Mouse (Mus musculus) embryo, embryonic 11 days (tissue): ENCODE data around the gene LTO1.

Experiments used
- DNase-seq: peaks from one replicate; pipeline ENCODE4 v3.0.0-alpha.2; 2015

Gene LTO1

DNA sequence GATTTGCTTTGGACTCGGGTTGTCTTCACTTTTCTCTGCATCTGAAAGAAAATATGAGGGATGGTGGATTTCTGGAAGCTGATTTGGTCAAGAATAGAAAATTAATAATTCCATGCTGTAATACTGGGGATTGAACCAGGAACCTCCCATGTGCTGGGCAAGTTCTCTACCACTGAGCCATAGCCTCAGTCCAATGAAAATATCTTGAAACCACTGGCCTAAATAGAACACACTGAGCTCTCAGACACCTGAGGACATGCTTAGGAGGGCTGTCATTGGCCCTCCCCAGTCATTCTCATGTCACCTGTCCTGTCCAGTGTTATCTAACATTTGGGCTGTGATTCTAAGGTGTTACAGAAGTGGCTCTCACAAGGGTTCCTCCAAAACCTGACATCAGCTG is 3.8 kb upstream of the LTO1 start:
- no peak for DNase-seq

DNA sequence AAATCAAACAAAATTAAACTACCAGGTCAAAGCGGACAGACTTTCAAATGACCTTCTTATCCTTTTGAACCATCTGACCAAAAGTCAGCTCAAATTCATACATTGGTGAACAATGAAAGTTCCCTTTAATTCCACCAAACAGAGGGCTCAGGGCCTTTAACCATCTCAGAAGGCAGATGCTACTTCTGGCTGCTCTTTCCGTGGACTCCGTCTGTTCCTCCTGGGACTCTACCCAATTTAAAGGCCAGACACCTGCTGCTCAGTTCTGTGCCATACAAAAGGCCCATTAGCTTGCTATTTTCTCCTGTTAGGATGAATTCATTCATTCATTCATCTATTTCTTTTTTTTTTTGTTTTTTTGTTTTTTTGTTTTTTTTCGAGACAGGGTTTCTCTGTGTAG is 2.0 kb upstream of the LTO1 start:
- DNase-seq, result no peak

DNA sequence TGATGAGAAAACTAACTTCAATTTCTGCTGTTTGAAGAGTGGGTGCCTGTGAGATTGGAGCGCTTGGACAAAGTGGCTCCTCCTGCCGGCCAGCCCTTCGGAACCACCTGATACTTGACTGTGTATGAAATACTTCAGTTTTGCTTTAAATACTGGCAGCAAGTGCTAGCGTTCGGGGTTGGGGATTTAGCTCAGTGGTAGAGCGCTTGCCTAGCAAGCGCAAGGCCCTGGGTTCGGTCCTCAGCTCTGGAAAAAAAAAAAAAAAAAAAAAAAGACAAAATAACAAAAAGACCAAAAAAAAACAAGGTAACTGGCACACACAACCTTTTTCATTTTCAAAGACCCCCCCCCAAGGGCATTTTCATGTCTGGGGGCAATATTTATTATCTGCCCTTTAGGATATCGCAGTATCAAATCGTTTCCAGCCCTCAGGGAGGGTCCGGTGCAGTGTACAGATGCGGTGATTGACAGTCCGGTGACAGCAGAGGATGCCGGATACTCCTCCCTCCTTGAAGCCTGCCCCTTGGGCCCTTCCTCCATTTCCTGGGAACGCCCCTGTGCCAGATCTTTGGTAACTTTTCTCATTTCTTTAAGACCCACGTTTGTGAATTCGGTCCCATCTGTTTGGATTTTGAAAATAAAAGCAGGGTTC is 478 bp upstream of the LTO1 start:
- peak; percentile 86 for DNase-seq

DNA sequence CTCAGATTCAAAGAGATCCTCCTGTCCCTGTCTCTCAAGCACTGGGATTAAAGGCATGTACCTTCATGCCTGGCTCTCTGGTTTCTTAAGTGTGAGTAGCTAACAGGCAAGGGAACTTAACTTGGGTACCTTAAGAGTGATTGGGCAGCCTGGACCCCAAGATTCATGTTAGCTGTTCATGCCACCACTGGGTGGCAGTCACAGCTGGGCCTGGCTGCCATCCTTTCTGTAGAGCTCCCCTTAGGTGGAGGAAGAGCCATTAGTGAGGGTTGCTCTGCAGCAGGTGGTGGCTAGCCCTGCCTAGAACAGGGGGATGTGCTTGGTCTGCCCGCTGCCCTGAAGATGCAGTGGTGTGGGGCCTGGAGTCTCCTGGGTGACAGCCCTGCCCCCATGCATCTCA is 3.9 kb downstream of the LTO1 start:
- DNase-seq, result no peak

DNA sequence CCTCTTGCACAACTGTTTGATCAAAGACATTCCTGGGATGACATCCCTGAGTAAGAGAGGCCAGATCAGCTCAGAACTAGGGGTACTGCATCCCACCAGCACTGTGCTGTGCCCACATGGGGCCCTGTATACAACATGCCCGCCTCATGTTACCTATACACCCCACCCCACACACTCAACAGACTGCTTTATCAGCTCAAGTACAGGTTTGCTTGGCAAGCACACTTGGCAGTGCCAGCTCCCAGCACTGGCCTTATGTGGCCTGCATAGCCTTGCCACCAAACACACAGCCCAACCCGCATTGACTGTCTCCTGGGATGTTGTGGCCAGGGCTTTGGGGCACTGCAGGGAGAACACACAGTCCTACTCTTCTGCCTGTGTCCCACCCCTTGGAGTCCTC is 12.7 kb downstream of the LTO1 start:
- no peak for DNase-seq

DNA sequence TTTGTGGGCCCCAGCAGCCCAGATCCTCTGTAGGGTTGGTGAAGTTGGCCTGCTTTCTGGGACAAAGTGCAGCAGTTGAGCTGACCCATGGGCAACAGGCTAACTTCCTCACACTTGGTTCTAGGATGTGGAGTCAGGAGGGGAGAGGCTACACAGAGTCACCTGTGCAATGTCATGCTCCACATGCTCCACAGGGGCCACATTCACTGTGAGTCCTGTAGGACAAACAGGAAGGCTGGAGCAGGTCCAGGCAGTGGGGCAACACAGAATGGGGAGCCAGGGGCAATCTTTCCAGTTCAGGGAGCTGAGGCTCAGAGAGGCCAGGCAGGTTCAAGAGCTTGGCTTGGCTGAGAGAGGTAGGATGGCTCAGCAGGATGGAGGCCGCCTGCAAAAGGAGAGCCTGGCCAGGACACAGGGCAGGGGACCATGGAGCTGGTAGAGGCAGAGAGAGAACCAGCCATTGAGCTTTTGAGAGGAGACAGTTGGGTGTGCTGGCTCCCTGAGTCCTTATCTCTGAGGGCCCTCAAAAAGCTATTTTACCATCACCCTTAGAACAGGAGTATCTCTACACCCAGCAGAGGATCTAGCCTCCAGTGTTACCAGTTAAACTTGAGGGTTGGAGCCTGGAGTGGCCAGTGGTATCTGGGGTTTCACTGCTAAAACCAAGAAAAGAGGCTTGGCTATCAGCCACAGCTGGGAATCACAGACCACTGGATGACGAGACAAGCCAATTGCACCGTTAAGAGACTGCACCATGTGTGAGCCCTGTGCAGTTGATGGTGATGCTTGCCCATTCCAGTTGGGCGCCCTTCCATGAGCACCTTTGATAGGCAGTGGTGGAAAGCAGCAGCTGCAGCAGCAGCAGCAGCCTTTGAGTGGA is 13.3 kb downstream of the LTO1 start:
- DNase-seq, result no peak

DNA sequence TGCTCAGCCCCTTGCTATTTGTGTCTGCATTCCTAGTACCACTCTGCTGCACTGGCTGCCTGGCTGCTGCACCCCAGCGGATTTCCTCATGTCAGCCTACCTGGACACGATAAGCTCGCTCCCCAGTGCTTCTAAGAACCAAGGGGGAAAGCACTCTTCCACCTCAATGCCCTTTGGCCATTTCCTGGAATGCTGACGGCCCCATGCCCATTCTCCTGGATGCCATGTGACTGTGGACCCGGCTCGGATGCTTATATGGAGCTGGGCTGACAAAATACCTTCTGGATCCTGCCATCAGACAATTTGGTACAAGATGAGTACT is 13.9 kb downstream of the LTO1 start:
- DNase-seq, result no peak

DNA sequence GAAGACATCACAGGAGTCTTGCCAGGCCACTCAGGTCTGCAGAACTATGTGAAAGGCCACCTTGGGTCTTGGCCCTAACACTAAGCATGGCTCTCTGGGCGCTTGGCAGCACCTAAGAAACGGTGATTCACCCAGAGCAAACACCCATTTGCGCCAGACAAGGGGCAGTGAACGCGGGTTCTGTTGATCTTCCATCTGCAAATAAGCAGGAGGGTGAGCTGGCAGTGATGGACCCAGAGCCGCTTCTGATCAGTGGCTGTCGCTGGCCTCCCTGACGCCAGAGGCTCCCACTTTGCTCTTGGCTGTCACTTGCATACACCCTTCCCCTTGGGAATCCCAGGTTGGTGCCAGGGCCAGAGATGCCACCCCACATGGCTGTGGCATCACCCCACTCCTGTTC is 14.6 kb downstream of the LTO1 start:
- DNase-seq, result no peak

DNA sequence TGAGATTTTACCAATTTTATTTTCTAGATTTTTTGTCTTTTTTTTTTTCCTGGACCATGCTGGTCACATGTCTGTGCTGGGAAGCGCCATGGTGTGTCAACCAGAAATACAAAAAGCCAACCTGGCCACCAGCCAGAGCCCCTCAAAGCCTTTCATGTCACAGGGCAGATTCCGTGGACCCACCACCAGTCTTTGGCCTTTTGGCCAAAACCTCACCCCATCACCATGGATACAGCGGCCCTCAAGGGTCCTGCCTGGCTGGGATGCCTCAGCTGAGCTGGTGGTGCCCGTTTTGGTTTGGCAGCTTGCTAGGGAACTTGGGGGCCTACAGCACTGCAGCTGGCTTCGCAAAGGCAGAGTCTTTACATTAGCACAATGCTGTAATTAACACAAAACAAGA is 15.0 kb downstream of the LTO1 start:
- no peak for DNase-seq

DNA sequence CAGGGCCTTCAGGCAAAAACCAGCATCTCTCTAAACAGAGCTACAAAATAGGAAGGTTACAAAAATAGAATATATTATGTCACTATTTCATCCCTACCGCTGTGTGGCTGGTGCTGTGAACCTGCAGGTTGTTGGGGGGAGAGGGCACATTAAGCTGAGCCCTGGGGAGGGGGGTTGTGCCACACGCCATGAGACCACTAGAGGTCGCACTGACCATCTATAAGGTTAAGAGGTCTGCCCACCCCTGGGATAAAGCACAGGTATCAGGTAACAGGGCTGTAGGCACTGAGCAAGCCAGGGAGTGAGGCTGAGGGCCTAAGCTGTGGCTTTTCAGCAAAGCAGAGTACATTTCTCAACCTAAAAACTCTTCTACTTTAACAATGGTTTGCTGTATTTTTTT is 16.9 kb downstream of the LTO1 start:
- peak; percentile 80 for DNase-seq

DNA sequence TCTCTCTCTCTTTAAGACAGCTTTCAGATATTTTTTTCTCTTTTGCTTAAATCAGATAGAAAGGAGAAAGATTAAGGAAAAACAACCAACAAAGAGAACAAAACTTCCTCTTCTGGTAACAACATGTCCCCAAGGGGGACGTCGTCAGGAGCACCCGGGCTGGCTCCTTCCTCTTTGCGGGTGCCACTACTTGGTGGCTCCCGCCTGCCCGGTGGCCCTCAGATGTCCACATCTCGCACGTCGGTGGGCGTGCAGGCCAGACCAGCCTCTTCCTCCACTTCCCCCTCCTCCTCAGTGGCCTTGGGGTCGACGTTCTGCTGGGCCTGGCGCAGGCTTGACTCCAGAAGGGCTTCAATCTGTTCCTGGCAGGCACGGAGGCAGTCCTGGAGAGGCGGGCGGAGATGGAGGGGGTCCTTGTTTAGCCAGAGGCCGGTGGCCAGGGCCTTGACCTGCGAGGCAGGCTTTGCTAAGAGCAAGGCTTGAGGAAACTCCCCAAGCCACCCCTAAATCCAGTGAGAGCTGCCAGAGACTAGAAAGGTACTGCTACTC is 17.6 kb downstream of the LTO1 start:
- no peak for DNase-seq

DNA sequence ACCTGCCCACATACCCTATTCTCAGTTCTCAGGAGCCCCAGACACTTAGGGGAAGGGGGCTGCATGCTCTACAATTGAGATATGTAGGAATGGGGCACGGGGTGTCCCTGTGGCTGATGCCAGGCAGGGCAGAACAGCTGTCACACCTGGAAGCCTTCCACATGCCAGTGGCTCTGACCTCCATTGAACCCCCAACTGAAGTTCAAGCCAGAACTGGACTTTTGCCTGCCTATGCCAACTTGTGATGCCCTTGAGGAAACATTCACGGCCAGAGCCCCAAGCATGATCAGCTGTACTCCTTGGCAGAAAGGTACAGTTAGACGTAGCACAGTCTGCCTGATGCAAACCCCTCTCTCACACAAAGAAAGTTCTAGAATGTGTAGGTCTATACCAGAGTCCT is 18.4 kb downstream of the LTO1 start:
- DNase-seq, result no peak

DNA sequence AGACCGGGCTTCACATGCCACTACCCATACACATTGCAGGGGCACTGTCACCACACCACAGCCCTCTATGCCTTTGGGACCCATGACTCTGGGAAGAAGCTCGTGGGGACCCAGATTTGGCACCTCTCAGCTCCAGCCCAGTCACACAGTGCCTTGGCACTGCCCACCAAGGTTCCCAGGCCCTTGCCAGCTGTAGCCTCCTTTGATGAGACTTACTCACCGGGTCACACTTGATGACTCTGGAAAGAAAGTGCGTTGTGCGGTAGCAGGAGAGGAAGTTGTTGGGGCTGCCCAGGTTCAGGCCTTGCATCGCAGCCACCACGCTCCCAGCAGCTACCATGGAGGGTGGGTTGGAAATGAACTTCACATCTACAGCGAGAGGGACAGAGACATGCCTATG is 18.9 kb downstream of the LTO1 start:
- no peak for DNase-seq

DNA sequence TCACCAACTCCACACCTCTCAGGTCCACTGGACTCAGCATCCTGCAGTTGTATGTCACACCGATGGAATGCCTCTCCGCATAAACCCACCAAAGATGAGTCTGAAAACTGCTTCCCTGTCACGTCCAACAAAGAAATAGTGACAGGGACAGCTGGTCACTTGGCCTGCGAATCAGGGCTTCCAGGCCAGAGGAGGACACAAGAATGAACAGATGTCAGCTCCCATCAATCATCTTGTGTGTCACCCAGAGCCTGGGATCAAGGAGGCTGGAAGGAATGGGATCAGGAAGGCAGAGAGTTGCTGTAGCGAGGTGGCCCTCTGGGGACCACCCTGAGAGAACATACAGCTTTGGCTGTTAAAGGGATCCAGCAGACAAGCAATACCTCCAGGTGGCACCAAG is 20.0 kb downstream of the LTO1 start:
- DNase-seq, result peak; percentile 25

DNA sequence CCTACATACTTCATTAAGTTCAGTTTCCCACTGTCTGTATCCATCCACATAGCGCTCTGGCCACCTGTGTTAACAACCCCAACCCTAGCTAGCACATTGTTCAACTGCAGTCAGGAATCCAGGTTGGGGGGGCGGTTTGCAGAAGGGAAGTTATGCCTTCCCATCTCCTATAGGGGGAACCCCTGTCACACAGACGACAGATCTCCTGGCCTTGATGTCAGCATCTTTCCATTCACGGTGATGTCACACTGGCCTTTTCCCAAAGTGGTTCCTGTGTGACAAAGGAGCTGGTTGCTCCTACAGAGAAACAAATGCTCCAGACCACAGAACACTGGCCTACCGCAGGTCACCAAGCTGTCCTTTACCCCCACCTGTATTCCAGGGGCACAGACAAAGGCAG is 20.7 kb downstream of the LTO1 start:
- peak; percentile 56 for DNase-seq

DNA sequence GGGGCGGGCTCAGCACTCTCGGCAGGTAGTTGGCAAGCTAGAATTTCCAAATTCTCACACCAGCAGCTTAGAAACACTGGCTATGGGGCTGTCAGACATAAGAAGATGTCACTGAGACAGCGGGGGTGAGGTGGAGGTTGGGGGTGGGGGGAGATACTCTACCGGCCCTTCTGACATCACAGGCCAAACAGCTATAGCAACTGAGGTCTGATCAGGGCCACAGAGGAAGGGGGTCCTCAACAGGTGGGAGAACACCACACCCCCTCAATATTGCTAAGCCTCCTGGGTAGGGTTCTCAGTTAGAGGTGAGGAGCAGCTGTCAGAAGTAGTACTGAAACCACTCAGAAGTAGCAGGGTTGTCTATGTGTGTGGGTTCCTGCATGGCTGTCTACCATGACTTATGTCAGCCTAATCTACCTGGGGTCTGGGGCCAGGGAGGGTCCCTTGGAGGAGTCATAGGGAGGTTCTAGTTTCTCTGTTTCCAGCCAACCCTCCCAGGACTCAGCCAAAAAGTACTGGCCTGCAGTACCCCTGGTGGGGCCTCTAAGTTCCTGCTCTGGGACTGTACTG is 21.5 kb downstream of the LTO1 start:
- no peak for DNase-seq

DNA sequence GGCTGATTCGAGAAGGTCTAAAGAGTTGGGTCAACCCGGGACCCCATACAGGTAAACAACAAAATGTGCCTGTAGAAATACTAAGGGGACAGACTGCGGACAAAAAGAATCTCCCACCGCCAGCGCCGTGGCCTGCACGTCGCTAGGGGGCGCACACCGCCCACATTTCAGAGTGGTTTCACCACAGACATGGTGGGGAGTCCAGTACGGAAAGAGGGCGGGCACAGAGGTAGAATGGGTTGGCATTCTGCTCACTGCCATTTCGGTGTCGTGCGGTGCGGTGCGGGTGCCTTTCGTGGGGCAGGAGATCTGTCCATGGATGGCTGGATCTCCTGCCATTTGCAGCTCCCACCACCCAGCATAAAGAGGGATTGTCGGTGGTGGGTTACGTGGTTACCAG is 22.6 kb downstream of the LTO1 start:
- DNase-seq, result peak; percentile 93

DNA sequence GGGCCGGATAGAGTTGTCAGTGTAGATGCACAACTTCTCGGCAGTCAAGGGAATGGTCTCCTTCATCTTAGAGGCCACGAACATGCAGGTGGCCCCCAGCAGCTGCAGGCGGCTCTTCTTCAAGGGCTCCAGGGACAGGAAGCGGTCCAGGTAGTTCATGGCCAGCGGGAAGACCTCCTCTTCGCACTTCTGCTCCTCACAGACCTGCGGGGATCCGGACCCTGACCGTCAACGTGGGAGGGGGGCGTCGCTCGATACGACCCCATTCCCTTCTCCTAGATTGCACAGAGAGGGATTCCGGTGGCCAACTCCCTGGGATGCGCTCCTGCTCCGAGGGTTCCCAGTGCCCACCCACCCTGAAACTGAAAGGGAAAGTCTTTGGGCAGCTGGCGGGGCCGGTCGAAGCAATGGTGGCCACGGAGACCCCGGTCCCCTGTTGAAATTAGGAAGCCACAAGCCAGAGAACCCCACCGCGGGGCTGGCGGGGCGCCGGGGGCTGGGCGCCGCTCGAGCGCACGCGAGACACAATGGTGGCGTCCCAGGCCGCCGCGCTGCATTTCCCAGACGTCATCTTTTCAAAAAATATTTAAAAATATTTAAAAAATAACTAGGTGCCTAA is 23.1 kb downstream of the LTO1 start:
- peak; percentile 46 for DNase-seq

DNA sequence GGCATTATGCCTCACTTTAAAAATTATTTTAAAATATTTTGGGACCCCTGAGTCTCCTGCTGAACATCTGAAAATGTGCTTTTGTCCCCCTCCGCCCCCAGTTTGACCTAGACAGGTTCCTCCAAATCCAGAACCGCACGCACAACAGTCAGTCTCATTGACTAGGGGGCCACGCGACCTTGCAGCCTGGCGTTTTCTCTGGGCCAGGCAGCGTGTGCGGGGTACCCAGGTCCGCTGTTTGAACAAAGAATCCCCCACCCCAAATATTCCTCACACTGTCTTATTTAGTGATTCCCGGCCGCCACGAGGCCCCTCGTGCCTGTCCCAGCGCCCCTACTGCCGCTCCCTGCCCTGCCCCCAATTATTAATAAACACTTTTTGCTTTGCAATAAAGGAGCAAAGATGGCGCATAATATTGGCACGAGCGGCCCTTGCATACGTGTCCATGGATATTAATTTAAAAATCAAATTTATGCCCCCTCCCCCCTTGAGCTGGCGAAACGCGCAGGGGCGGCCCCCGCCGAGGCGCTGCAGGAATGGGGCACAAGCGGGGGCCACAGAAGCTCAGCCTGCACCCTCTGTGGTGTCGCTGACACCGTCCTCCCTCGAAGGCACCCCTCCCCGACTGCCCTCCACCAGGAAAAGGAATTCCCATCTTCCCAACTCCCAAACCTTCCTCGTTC is 23.9 kb downstream of the LTO1 start:
- DNase-seq, result peak; percentile 46

DNA sequence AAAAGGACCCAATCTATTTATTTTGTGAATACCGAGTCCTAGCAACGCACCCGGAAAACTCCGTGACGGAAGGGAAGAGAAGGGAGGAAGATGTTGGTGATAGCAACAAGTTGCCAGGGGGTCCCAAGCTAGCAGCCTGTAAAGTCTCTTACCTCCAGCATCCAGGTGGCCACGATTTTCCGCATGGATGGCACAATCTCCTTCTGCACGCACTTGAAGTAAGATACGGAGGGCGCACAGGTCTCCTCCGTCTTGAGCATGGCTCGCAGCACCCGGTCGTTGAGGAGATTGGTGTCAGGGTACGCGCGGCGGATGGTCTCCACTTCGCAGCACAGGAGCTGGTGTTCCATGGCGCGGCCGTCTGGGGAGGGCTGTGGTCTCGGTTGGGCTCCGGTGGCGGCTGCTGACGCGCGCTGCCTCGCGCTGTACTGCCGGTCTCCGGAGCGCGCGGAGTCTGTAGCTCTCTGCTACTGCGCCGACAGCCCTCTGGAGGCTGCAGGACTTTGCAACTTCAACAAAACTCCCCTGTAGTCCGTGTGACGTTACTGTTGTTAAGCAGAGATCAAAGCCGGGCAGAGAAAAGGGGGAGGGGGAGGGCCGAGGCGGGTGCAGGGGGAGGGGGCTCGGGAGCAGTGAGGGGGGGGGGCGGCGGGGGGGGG is 24.6 kb downstream of the LTO1 start, which contains the start of gene Ccnd1:
Gene Ccnd1, minus strand, starts transcription at position 582 of the 659 bp plus-strand sequence.
- DNase-seq, result peak; percentile 91

DNA sequence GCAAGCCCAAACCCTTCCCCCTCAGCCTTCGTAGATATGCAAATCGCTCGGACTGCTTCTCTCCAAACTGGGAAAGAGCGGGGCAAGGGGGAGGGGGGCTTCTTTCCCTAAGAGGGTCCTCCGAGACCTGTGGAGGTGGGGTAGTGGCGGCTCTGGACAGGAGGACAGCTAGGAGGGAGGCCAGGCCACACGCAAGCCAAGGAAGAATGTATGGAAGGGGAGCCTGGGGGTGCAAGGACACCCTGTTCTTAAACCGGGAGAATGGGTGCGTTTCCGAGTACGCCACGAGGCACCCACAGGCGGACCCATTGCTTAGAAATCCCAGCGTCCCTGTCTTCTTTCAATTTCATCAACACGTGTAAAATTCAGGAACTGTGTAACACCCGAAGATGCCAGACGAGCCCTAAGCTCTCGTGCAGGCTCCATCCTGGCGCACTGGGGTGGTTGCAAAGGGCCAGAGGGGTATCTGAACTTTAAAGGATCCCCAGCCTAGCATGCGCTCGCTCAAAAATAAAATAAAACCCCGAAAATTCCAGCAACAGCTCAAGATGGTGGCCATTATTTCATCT is 25.2 kb downstream of the LTO1 start:
- no peak for DNase-seq

DNA sequence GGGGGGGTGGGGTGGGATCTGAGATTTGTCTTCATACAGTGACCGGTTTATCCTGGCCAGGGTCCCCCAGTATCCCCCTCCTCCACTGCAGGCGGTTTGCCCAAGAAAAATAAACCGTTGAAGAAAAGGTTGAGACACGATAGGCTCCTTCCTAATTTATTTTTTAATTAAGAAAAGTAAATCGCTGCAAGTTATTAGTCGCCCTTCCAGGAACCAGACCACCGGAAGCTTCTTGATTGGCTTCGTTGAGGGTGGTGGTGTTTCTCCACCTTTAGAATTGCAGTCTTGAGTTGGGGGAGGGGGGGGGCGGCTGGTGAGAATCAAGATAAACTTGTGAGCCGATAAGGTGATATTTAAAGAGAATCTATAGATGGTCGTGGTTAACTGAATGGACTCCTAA is 25.7 kb downstream of the LTO1 start:
- DNase-seq, result peak; percentile 44
